Mouse (Mus musculus) midbrain, embryonic 10.5 days (tissue): ENCODE measurements at regions not wholly inside any gene's neighbourhood (a gene's known extent, or its start where the extent isn't known, plus 50 kb on each side); places are given as distances from the start of the nearest gene placed in this dataset.

Experiments used
- DNase-seq: peaks from one replicate; pipeline ENCODE4 v3.0.0-alpha.2; 2017; ENCODE audit warnings: low spot score
- H3K27ac ChIP-seq: fragments of 300-500 bp; sonication (generic); replicated peaks from 2 replicates; pipeline ENCODE4 v1.5.1; 2016; ENCODE audit warnings: mild to moderate bottlenecking
- H3K27me3 ChIP-seq: fragments of 300-500 bp; sonication (generic); 2 replicates; pipeline ENCODE4 v1.6.1; 2016; ENCODE audit warnings: low read depth, mild to moderate bottlenecking; ENCODE audit not compliant: poor library complexity, severe bottlenecking
- H3K36me3 ChIP-seq: fragments of 300-500 bp; sonication (generic); 2 replicates; pipeline ENCODE4 v1.6.1; 2016; ENCODE audit warnings: mild to moderate bottlenecking, moderate library complexity
- H3K4me1 ChIP-seq: fragments of 300-500 bp; sonication (generic); 2 replicates; pipeline ENCODE4 v1.6.1; 2016
- H3K4me3 ChIP-seq: fragments of 300-500 bp; sonication (generic); 2 replicates; pipeline ENCODE4 v1.5.1; 2016; ENCODE audit warnings: mild to moderate bottlenecking, moderate library complexity
- H3K9me3 ChIP-seq: fragments of 300-500 bp; sonication (generic); replicated peaks from 2 replicates; pipeline ENCODE4 v1.6.1; 2016; ENCODE audit warnings: mild to moderate bottlenecking
- WGBS: fragments of 180-500 bp; shearing (Covaris S2); methylation state at CpG from one replicate; pipeline ENCODE4 v1.1.7; 2016; 5-methylcytosine and 5-hydroxymethylcytosine counted together

DNA sequence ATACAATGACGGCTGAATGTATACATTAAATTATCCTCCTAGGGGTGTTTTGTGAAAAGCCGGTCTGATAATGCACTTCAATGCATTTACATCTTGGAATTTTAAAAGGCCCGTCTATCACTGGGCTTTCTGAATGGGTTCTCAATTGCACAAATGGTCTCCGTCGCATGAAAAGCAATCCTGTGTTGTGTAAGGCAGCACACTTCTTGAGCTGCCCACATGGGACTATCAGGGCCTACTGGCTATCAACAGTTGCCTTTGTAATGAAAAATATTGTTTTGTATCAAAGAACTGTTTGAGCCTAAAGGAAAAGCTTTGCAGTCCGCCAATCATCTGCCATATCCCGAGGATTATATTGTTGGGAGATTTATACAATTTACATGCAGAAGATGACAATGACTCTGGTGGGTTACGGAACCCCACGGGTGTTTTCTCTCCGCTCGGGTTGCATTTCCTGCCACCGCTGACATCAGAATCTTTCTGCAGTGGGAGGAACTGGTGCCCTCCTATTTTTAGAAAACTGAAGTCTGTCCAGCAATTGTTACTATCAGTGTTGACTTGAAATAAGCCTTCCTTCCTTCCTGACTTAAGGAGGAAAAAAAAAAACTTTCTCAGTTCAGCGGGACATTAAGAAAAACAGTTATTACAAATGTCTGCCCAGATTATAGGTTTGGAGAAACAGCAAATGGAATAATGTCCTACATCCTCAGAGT lies 118.7 kb downstream of the Tmem26 start:
- no peaks in the 10 kb centered on the region for H3K9me3 ChIP-seq
- WGBS, result 85% methylated on average over 13 of the region's 13 CpGs
- H3K36me3 ChIP-seq, result no peaks in the 10 kb centered on the region
- no peak for DNase-seq
- no peak overlapping the region for H3K27ac ChIP-seq
- no peaks in the 10 kb centered on the region for H3K4me1 ChIP-seq
- H3K4me3 ChIP-seq, result no peak overlapping the region
- H3K27me3 ChIP-seq, result no peaks in the 10 kb centered on the region

GRCm38 (mm10) chr10:68844066-68844465 lies 120.6 kb downstream of the Tmem26 start:
- DNase-seq, result no peak
- Histone ChIP-seq H3K4me1 (no peaks in the 10 kb centered on the region), H3K36me3 (no peaks in the 10 kb centered on the region), H3K4me3 (no peak overlapping the region), H3K27me3 (no peaks in the 10 kb centered on the region), H3K27ac (no peak overlapping the region), H3K9me3 (no peaks in the 10 kb centered on the region)
- 78% methylated on average over 4 of the region's 4 CpGs for WGBS

- Histone ChIP-seq H3K4me1 (no peaks in the 10 kb centered on the region), H3K27me3 (no peaks in the 10 kb centered on the region), H3K9me3 (no peaks in the 10 kb centered on the region), H3K36me3 (no peaks in the 10 kb centered on the region), H3K4me3 (no peak overlapping the region), H3K27ac (no peak overlapping the region)
- 89% methylated on average over 8 of the region's 8 CpGs for WGBS
- no peak for DNase-seq
These were observed 121.2 kb downstream of the Tmem26 start for GRCm38 (mm10) chr10:68844596-68844995.

GRCm38 (mm10) chr10:68851153-68851552 lies 127.7 kb downstream of the Tmem26 start:
- no peak overlapping the region for H3K27ac ChIP-seq
- H3K4me3 ChIP-seq, result no peak overlapping the region
- no peak for DNase-seq
- H3K36me3 ChIP-seq, result no peaks in the 10 kb centered on the region
- peaks cover 8% of the 10 kb centered on the region; the same call in 1 of the 2 replicates for H3K4me1 ChIP-seq
- H3K9me3 ChIP-seq, result no peaks in the 10 kb centered on the region
- H3K27me3 ChIP-seq, result no peaks in the 10 kb centered on the region
- 92% methylated on average over 3 of the region's 3 CpGs for WGBS

DNA sequence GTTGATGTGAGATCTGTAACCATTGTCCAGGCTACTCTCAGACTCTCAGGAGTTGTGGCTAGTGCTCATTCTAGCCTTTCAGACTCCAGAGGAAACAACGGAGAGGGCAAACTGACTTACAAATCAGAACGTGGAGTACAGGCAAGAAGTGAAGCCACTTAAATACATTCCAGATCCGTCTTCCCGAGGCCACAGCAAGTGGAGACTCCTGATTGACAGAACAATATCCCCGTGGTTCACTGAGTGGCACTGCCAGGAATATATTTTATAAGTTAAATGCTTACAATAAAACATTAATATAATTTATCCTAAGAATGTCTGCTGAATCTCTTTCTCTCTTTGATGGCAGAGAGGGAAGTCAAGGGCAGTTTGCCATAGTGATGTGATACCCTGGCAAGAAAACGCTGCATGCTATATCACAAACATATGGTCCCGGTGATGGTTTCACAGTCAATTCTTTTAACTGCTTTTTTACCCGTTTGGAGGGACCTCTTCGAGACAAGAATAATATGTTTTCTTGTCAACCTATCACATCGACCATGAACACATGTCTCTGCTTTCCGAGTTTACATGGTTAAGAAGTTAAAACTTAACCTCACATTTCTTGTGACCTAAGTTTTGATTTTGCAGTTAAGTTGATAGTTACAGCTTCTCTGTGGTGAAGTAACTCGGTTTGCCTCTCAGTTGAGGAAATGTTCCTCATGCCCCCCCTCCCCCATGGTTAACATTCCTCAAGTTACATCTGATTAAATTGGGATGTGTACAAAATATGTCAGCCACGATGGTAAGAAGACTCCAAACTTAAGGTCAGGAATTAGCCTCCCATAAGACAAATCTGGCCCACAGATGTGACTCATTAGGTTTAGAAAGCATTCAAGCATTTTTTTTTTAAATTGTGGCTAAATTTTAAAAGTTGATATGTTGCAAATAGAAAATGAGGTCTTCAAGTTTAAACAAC lies 132.8 kb downstream of the Tmem26 start:
- Histone ChIP-seq H3K4me3 (no peak overlapping the region), H3K27me3 (no peaks in the 10 kb centered on the region), H3K9me3 (no peaks in the 10 kb centered on the region), H3K36me3 (no peaks in the 10 kb centered on the region), H3K27ac (0 out of 2 replicates have a peak overlapping the region, but pooled peaks have one; percentile 33), H3K4me1 (peaks cover 8% of the 10 kb centered on the region; the same call in 1 of the 2 replicates)
- 77% methylated on average over 13 of the region's 13 CpGs for WGBS
- no peak for DNase-seq

GRCm38 (mm10) chr10:68864606-68865378 lies 141.3 kb downstream of the Tmem26 start:
- Histone ChIP-seq H3K4me3 (no peak overlapping the region), H3K27ac (peak overlapping the region; percentile 61; the same call in 1 of the 2 replicates), H3K9me3 (no peaks in the 10 kb centered on the region), H3K27me3 (no peaks in the 10 kb centered on the region), H3K36me3 (no peaks in the 10 kb centered on the region), H3K4me1 (peaks cover 21% of the 10 kb centered on the region)
- no peak for DNase-seq
- 56% methylated on average over 8 of the region's 8 CpGs for WGBS

DNA sequence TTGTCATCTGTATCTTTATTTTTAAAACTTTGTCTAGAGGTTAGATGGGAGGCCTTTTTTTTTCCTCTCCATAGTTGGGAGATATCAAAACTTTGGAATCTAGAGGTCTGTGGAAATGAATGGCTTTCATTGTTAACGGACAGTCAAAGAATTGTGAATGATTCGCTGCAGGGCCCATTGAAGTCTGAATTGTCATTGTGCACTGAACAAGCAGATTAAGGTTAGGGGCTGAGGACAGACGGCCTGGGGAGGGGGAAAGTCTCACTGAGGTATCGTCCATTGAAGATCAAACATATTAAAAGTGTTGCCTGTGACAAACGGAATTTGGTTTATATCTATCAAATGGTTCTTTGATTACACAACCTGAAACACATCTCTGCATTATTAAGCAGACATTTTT lies 142.3 kb downstream of the Tmem26 start:
- Histone ChIP-seq H3K9me3 (no peaks in the 10 kb centered on the region), H3K27me3 (no peaks in the 10 kb centered on the region), H3K4me1 (peaks cover 21% of the 10 kb centered on the region), H3K36me3 (no peaks in the 10 kb centered on the region), H3K4me3 (no peak overlapping the region), H3K27ac (no peak overlapping the region)
- WGBS, result 24% methylated on average over 5 of the region's 5 CpGs
- DNase-seq, result peak; percentile 14

DNA sequence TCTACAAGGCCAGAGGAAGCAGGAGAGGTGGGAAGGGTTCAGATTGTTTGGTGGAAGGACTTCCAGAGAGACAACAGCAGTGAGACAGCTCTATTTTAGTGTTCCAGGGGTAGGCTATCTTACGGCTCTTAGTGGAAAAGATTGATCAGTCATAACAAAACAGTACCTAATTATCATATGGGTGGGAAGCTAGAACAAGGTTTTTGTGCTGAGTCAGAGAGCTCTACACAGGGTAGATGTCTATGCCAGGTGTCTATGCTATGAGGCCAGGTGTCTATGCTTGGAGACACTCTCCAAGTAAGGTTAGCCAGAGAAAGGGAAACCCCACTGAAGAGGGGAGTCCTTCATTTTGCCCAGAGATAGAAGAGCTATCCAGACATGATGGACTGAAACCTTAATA lies 143.9 kb downstream of the Tmem26 start:
- 97% methylated on average over 1 of the region's 1 CpGs for WGBS
- H3K4me3 ChIP-seq, result no peak overlapping the region

GRCm38 (mm10) chr10:68872102-68872501 lies 148.7 kb downstream of the Tmem26 start:
- no peak for DNase-seq
- no peak overlapping the region for H3K4me3 ChIP-seq
- no peaks in the 10 kb centered on the region for H3K27me3 ChIP-seq
- H3K4me1 ChIP-seq, result no peaks in the 10 kb centered on the region
- H3K36me3 ChIP-seq, result no peaks in the 10 kb centered on the region
- no peaks in the 10 kb centered on the region for H3K9me3 ChIP-seq
- H3K27ac ChIP-seq, result no peak overlapping the region
- WGBS, result 89% methylated on average over 4 of the region's 4 CpGs

More for the DNA sequence above, 143.9 kb downstream of the Tmem26 start:
- peaks cover 21% of the 10 kb centered on the region for H3K4me1 ChIP-seq
- no peak for DNase-seq
- H3K9me3 ChIP-seq, result no peaks in the 10 kb centered on the region
- H3K27me3 ChIP-seq, result no peaks in the 10 kb centered on the region
- H3K36me3 ChIP-seq, result no peaks in the 10 kb centered on the region
- no peak overlapping the region for H3K27ac ChIP-seq

DNA sequence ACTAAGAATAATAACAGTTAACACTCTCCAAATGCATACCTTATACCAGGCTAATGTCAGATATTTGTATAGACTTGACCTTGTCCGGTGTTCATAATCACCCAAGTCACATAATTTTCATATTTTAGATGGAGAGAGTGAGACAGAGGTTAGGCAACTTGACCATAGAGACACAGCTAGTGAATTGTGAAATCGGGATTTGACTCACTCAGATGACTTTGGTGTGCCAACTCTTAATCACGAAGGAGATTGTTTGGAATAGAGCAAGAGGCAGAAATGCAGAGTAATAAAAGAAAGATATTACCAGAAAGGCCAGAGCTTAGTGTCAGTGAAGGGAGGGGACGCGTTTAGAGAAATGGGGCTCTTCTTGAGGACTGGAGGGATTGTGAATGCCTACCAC lies 152.2 kb downstream of the Tmem26 start:
- no peak overlapping the region for H3K27ac ChIP-seq
- WGBS, result 91% methylated on average over 5 of the region's 5 CpGs
- no peaks in the 10 kb centered on the region for H3K36me3 ChIP-seq
- H3K4me3 ChIP-seq, result no peak overlapping the region
- H3K27me3 ChIP-seq, result no peaks in the 10 kb centered on the region
- no peaks in the 10 kb centered on the region for H3K9me3 ChIP-seq
- DNase-seq, result no peak
- H3K4me1 ChIP-seq, result no peaks in the 10 kb centered on the region

DNA sequence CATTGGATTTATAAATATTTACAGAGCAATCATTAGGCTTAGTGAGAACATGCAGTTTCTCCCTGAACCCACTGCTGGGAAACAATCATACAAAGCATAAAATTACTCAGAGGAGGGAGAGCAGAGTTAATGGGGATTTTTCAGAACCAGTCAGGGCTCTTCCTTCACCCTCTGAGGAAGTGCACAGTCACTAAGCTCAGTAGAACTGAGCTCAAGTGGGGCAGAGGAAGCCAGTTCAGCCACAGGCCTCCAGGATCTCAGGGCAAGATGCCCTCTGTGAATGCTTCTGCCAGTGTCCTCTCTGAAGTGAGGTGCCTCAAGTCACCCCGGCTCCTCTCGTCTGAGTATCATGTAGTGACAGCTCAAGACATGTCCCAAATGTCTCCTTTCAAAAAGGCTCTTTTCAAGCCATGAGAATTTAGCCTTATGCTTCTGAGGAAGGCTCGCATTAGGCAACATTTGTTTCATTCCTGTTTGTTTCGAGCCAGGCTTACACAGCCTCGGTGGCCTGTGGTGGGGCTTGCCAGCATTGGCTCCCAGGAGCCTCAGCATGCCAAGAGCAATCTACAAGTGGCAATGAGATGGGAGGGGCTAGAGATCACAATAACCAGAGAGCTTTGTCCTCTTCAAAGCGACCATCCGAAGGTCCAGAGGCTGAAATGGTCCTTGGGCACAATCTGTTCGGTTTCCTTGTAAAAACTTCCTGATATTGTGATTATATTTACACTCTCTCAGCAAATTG lies 169.8 kb downstream of the Tmem26 start:
- Histone ChIP-seq H3K36me3 (no peaks in the 10 kb centered on the region), H3K4me1 (no peaks in the 10 kb centered on the region), H3K27ac (no peak overlapping the region), H3K9me3 (no peaks in the 10 kb centered on the region), H3K4me3 (no peak overlapping the region), H3K27me3 (no peaks in the 10 kb centered on the region)
- DNase-seq, result no peak
- 85% methylated on average over 8 of the region's 8 CpGs for WGBS

DNA sequence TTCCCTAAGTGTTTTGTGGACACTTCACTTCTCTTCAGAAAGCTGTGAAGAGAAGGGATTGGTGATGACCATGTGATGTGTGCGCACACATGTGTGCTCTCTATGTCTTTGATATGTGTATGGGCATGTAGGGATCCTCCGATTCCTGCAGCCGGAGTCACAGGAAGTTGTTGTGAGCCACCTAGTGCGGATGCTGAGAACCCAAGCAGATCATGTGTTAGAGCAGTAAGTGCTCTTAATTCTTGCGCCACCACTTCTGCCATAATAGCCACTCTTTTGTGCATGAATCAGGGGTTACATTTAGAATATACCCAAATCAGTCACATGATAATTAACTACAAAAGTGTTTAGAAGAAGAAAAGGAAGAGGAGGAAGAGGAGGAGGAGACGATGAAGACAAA lies 170.7 kb downstream of the Tmem26 start:
- no peak for DNase-seq
- Histone ChIP-seq H3K36me3 (no peaks in the 10 kb centered on the region), H3K27ac (no peak overlapping the region), H3K4me1 (no peaks in the 10 kb centered on the region), H3K4me3 (no peak overlapping the region), H3K9me3 (no peaks in the 10 kb centered on the region), H3K27me3 (no peaks in the 10 kb centered on the region)
- 89% methylated on average over 6 of the region's 6 CpGs for WGBS
